Mouse (Mus musculus) embryonic facial prominence, embryonic 13.5 days (tissue): ENCODE measurements around the gene Idh3a. TPM values are rescaled to one million over a fixed set of nuclear protein-coding genes. Genes with fewer than 3 reads are reported as not detected.

ENCODE experiments used
- ATAC-seq: fragments of 200-750 bp; cut with Nextera tagmentation; 2 replicates; pipeline ENCODE4 v1.8.0; 2017; ENCODE audit warnings: low read depth; ENCODE audit not compliant: insufficient number of reproducible peaks, insufficient read depth, low FRiP score, low TSS enrichment
- H3K27ac ChIP-seq: fragments of 300-500 bp; sonication (generic); 2 replicates; pipeline ENCODE4 v1.5.1; 2015; ENCODE audit warnings: moderate library complexity, mild to moderate bottlenecking, inconsistent platforms
- H3K27me3 ChIP-seq: fragments of 300-500 bp; sonication (generic); 2 replicates; pipeline ENCODE4 v1.6.1; 2015; ENCODE audit warnings: mild to moderate bottlenecking, inconsistent platforms
- H3K36me3 ChIP-seq: fragments of 300-500 bp; sonication (generic); 2 replicates; pipeline ENCODE4 v1.6.1; 2015; ENCODE audit warnings: mild to moderate bottlenecking, inconsistent platforms
- H3K4me1 ChIP-seq: fragments of 300-500 bp; sonication (generic); 2 replicates; pipeline ENCODE4 v1.6.1; 2015; ENCODE audit warnings: inconsistent platforms
- H3K4me2 ChIP-seq: fragments of 300-500 bp; sonication (generic); 2 replicates; pipeline ENCODE4 v1.6.1; 2015; ENCODE audit warnings: moderate library complexity, mild to moderate bottlenecking, inconsistent platforms
- H3K4me3 ChIP-seq: fragments of 300-500 bp; sonication (generic); 2 replicates; pipeline ENCODE4 v1.5.1; 2015; ENCODE audit warnings: mild to moderate bottlenecking, inconsistent platforms
- H3K9ac ChIP-seq: fragments of 300-500 bp; sonication (generic); 2 replicates; pipeline ENCODE4 v1.6.1; 2015; ENCODE audit warnings: mild to moderate bottlenecking, inconsistent platforms
- H3K9me3 ChIP-seq: fragments of 300-500 bp; sonication (generic); 2 replicates; pipeline ENCODE4 v1.6.1; 2016; ENCODE audit warnings: inconsistent platforms
- WGBS: fragments of 180-500 bp; shearing (Covaris S2); methylation state at CpG from one replicate; pipeline ENCODE4 v1.1.7; 2015; ENCODE audit warnings: mixed read lengths; 5-methylcytosine and 5-hydroxymethylcytosine counted together
- polyA plus RNA-seq: library from polyadenylated mRNA; unstranded; fragments of >200 nt; fragmentation: Nextera tagmentation; extraction: Ambion mirVana; gene quantifications from 2 replicates; pipeline ENCODE4 v1.2.1, GENCODE M21; 2015

Gene Idh3a
- polyA plus RNA-seq, 1 experiment from 2014 or later: 110 TPM

GRCm38 (mm10) chr9:54633401-54633800 is 47.3 kb downstream of the Idh3a start:
- Histone ChIP-seq H3K9me3 (no peaks in the 10 kb centered on the region), H3K4me3 (no peak overlapping the region), H3K27me3 (no peaks in the 10 kb centered on the region), H3K9ac (no peak overlapping the region), H3K27ac (no peak overlapping the region), H3K4me2 (no peak overlapping the region), H3K36me3 (no peaks in the 10 kb centered on the region), H3K4me1 (0 out of 2 replicates have a peak, but pooled peaks cover 3% of the 10 kb centered on the region)
- ATAC-seq: no peak
- WGBS: 65% methylated on average over 2 of the region's 2 CpGs

GRCm38 (mm10) chr9:54637510-54638314 is 51.6 kb downstream of the Idh3a start:
- Histone ChIP-seq H3K4me1 (0 out of 2 replicates have a peak, but pooled peaks cover 3% of the 10 kb centered on the region), H3K27ac (no peak overlapping the region), H3K9me3 (no peaks in the 10 kb centered on the region), H3K9ac (no peak overlapping the region), H3K4me3 (no peak overlapping the region), H3K4me2 (no peak overlapping the region), H3K36me3 (no peaks in the 10 kb centered on the region), H3K27me3 (no peaks in the 10 kb centered on the region)
- no peak for ATAC-seq
- 58% methylated on average over 5 of the region's 5 CpGs for WGBS

- Histone ChIP-seq H3K9me3 (no peaks in the 10 kb centered on the region), H3K4me3 (no peak overlapping the region), H3K27ac (no peak overlapping the region), H3K27me3 (no peaks in the 10 kb centered on the region), H3K36me3 (no peaks in the 10 kb centered on the region), H3K4me1 (no peaks in the 10 kb centered on the region), H3K9ac (no peak overlapping the region), H3K4me2 (no peak overlapping the region)
- ATAC-seq: no peak
- WGBS: 47% methylated on average over 2 of the region's 2 CpGs
These were observed 53.1 kb downstream of the Idh3a start for GRCm38 (mm10) chr9:54639192-54639591.

- H3K4me2 ChIP-seq: no peak overlapping the region
- no peaks in the 10 kb centered on the region for H3K4me1 ChIP-seq
- no peaks in the 10 kb centered on the region for H3K36me3 ChIP-seq
- 59% methylated on average over 3 of the region's 3 CpGs for whole genome bisulfite sequencing
- H3K9ac ChIP-seq: no peak overlapping the region
- H3K27ac ChIP-seq: no peak overlapping the region
- no peak overlapping the region for H3K4me3 ChIP-seq
- H3K27me3 ChIP-seq: no peaks in the 10 kb centered on the region
- H3K9me3 ChIP-seq: no peaks in the 10 kb centered on the region
- no peak for ATAC-seq
These were observed 55.4 kb downstream of the Idh3a start for GRCm38 (mm10) chr9:54641548-54641947.

DNA sequence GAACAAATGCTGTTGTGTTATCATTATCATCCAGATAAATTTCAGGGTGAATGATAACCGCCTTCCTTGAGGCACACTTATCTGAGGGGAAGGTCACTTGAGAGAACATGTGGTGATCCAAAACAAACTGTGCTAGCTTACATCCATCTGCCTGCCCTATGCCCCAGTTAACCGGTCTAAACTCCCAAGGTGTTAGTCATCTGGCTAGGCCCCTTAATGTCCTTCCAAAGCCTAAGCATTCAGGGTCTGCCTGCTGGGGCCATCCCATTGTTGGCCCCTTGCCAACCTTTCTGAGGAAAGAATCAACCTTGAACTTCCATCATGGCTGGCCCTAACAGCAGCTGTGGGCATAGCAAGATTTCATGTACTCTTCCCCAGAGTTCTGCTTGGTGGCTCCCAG is 56.0 kb downstream of the Idh3a start:
- WGBS: 92% methylated on average over 2 of the region's 2 CpGs
- H3K4me2 ChIP-seq: no peak overlapping the region
- no peak overlapping the region for H3K4me3 ChIP-seq
- H3K9ac ChIP-seq: no peak overlapping the region
- H3K36me3 ChIP-seq: no peaks in the 10 kb centered on the region
- H3K4me1 ChIP-seq: no peaks in the 10 kb centered on the region
- ATAC-seq: no peak
- H3K9me3 ChIP-seq: no peaks in the 10 kb centered on the region
- H3K27me3 ChIP-seq: no peaks in the 10 kb centered on the region
- H3K27ac ChIP-seq: no peak overlapping the region

- Histone ChIP-seq H3K36me3 (no peaks in the 10 kb centered on the region), H3K27me3 (no peaks in the 10 kb centered on the region), H3K27ac (no peak overlapping the region), H3K4me2 (no peak overlapping the region), H3K4me3 (no peak overlapping the region), H3K4me1 (no peaks in the 10 kb centered on the region), H3K9me3 (no peaks in the 10 kb centered on the region), H3K9ac (no peak overlapping the region)
- ATAC-seq: no peak
- 72% methylated on average over 4 of the region's 4 CpGs for WGBS
These were observed 56.4 kb downstream of the Idh3a start for GRCm38 (mm10) chr9:54642556-54642955.

- Histone ChIP-seq H3K27ac (no peak overlapping the region), H3K4me2 (no peak overlapping the region), H3K4me3 (no peak overlapping the region), H3K36me3 (no peaks in the 10 kb centered on the region), H3K9ac (no peak overlapping the region), H3K27me3 (no peaks in the 10 kb centered on the region), H3K9me3 (no peaks in the 10 kb centered on the region), H3K4me1 (no peaks in the 10 kb centered on the region)
- ATAC-seq: no peak
- WGBS: 88% methylated on average over 7 of the region's 7 CpGs
These were observed 57.0 kb downstream of the Idh3a start for GRCm38 (mm10) chr9:54643179-54643578.

- no peaks in the 10 kb centered on the region for H3K36me3 ChIP-seq
- H3K27me3 ChIP-seq: no peaks in the 10 kb centered on the region
- no peaks in the 10 kb centered on the region for H3K9me3 ChIP-seq
- no peak overlapping the region for H3K9ac ChIP-seq
- H3K4me2 ChIP-seq: no peak overlapping the region
- no peak for ATAC-seq
- no peak overlapping the region for H3K27ac ChIP-seq
- 83% methylated on average over 6 of the region's 6 CpGs for WGBS
- no peaks in the 10 kb centered on the region for H3K4me1 ChIP-seq
- no peak overlapping the region for H3K4me3 ChIP-seq
These were observed 59.4 kb downstream of the Idh3a start for GRCm38 (mm10) chr9:54645530-54645929.

DNA sequence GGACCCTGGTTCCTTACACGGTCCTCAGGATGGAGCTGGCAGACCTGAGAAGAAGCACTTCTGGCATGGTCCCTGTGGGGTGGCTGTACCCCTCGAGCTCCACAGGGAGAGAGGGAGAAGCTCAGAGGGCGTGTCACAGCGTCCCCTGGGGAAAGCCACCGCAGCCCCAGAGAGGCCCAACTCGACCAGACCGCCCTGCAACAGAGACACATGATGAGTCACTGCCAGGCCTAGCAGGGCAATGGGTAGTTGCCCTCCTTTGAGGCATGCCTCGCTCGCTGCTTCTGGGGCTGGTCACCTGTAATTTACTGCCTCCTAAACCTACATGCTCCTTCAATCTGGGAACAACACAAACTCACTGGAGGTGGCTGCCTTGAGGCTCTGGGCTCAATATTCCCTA is 60.1 kb downstream of the Idh3a start:
- Histone ChIP-seq H3K9me3 (no peaks in the 10 kb centered on the region), H3K9ac (no peak overlapping the region), H3K36me3 (no peaks in the 10 kb centered on the region), H3K4me1 (no peaks in the 10 kb centered on the region), H3K4me3 (no peak overlapping the region), H3K4me2 (no peak overlapping the region), H3K27me3 (no peaks in the 10 kb centered on the region), H3K27ac (no peak overlapping the region)
- no peak for ATAC-seq
- 78% methylated on average over 9 of the region's 9 CpGs for WGBS

DNA sequence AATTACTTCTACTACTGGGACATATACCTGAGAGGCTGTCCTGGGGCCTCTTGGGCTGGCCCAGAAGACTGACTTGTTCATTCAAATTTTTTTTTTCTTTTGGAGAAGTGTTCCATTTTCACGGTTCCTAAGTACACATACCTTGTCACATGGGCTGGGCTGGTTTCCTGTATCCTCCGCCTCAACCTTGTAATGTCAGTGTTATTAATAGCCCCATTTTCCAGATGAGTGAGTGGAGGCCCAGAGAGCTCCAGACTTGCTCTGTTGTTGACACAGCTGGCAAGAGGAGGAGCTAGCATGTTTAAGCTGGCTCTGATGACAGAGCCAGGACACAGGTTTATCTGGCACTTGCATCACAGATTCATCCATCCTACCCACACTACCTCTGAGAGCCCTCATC is 61.3 kb downstream of the Idh3a start:
- H3K4me2 ChIP-seq: no peak overlapping the region
- ATAC-seq: no peak
- H3K27ac ChIP-seq: no peak overlapping the region
- WGBS: 76% methylated on average over 2 of the region's 2 CpGs
- no peaks in the 10 kb centered on the region for H3K9me3 ChIP-seq
- no peaks in the 10 kb centered on the region for H3K36me3 ChIP-seq
- no peak overlapping the region for H3K9ac ChIP-seq
- no peak overlapping the region for H3K4me3 ChIP-seq
- H3K4me1 ChIP-seq: no peaks in the 10 kb centered on the region
- H3K27me3 ChIP-seq: no peaks in the 10 kb centered on the region

GRCm38 (mm10) chr9:54649360-54649759 is 63.2 kb downstream of the Idh3a start:
- no peak overlapping the region for H3K4me2 ChIP-seq
- no peaks in the 10 kb centered on the region for H3K27me3 ChIP-seq
- H3K9ac ChIP-seq: no peak overlapping the region
- ATAC-seq: no peak
- H3K27ac ChIP-seq: no peak overlapping the region
- no peaks in the 10 kb centered on the region for H3K4me1 ChIP-seq
- no peak overlapping the region for H3K4me3 ChIP-seq
- no peaks in the 10 kb centered on the region for H3K9me3 ChIP-seq
- no peaks in the 10 kb centered on the region for H3K36me3 ChIP-seq
- 80% methylated on average over 1 of the region's 1 CpGs for WGBS

DNA sequence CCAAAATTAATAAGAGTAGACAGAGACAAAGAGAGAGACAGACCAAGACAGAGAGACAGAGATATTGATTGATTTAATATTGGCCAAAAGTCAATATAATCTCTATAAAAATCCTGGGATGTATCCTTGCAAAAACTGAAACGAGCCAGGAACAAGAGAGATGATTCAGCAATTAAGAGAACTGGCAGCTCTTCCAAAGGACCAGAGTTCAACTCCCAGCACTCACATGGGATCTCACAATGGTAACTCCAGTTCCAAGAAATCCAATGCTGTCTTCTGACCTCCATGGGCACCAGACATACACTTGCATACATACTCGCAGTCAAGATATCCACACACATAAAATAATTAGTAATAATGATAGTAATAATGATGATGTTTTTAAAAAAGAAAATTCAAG is 66.6 kb downstream of the Idh3a start:
- ATAC-seq: no peak
- H3K36me3 ChIP-seq: no peaks in the 10 kb centered on the region
- H3K9me3 ChIP-seq: no peaks in the 10 kb centered on the region
- no peak overlapping the region for H3K9ac ChIP-seq
- no peak overlapping the region for H3K4me3 ChIP-seq
- no peak overlapping the region for H3K4me2 ChIP-seq
- H3K4me1 ChIP-seq: no peaks in the 10 kb centered on the region
- 79% methylated on average over 2 of the region's 2 CpGs for WGBS
- no peaks in the 10 kb centered on the region for H3K27me3 ChIP-seq
- no peak overlapping the region for H3K27ac ChIP-seq
